Mouse (Mus musculus) embryonic facial prominence, embryonic 14.5 days (tissue): ENCODE data around the gene Mamdc2. TPM values are rescaled to one million over a fixed set of nuclear protein-coding genes. Genes with fewer than 3 reads are reported as not detected.

Experiments used
- ATAC-seq: fragments of 200-750 bp; cut with Nextera tagmentation; 2 replicates; pipeline ENCODE4 v1.8.0; 2017; ENCODE audit warnings: low read depth, moderate number of reproducible peaks, moderate TSS enrichment
- DNase-seq: peaks from one replicate; pipeline ENCODE4 v3.0.0-alpha.2; 2015; ENCODE audit warnings: low spot score
- H3K27ac ChIP-seq: fragments of 300-500 bp; sonication (generic); replicated peaks from 2 replicates; pipeline ENCODE4 v1.5.1; 2014; ENCODE audit warnings: low read depth, mild to moderate bottlenecking, low read length, moderate library complexity
- H3K27me3 ChIP-seq: fragments of 300-500 bp; sonication (generic); replicated peaks from 2 replicates; pipeline ENCODE4 v1.6.1; 2014; ENCODE audit warnings: low read length; ENCODE audit not compliant: control insufficient read depth, insufficient read depth
- H3K36me3 ChIP-seq: fragments of 300-500 bp; sonication (generic); 2 replicates; pipeline ENCODE4 v1.6.1; 2014; ENCODE audit warnings: low read length, mixed read lengths; ENCODE audit not compliant: control insufficient read depth, insufficient read depth
- H3K4me1 ChIP-seq: fragments of 300-500 bp; sonication (generic); 2 replicates; pipeline ENCODE4 v1.6.1; 2014; ENCODE audit warnings: antibody characterized with exemption, low read length; ENCODE audit not compliant: control insufficient read depth, insufficient read depth
- H3K4me2 ChIP-seq: fragments of 300-500 bp; sonication (generic); 2 replicates; pipeline ENCODE4 v1.6.1; 2014; ENCODE audit warnings: low read depth, mild to moderate bottlenecking, low read length, moderate library complexity, mixed read lengths
- H3K4me3 ChIP-seq: fragments of 300-500 bp; sonication (generic); 2 replicates; pipeline ENCODE4 v1.5.1; 2014; ENCODE audit warnings: low read depth, mild to moderate bottlenecking, low read length
- H3K9ac ChIP-seq: fragments of 300-500 bp; sonication (generic); 2 replicates; pipeline ENCODE4 v1.6.1; 2014; ENCODE audit warnings: low read depth, mild to moderate bottlenecking, low read length, moderate library complexity, mixed read lengths
- H3K9me3 ChIP-seq: fragments of 300-500 bp; sonication (generic); 2 replicates; pipeline ENCODE4 v1.6.1; 2016; ENCODE audit warnings: low read length; ENCODE audit not compliant: control insufficient read depth
- WGBS: fragments of 180-500 bp; shearing (Covaris S2); extraction: QIAGEN DNeasy Blood & Tissue Kit; methylation state at CpG from one replicate; pipeline ENCODE4 v1.1.7; 2014; 5-methylcytosine and 5-hydroxymethylcytosine counted together
- polyA plus RNA-seq: library from polyadenylated mRNA; unstranded; fragments of >200 nt; fragmentation: Nextera tagmentation; extraction: Ambion mirVana; gene quantifications from 2 replicates; pipeline ENCODE4 v1.2.1, GENCODE M21; 2014

The Mamdc2 gene
- polyA plus RNA-seq, 1 experiment from 2014 or later = 7.5 TPM

GRCm38 (mm10) chr19:23306671-23307070 lies 141.6 kb downstream of the Mamdc2 start:
- DNase-seq = no peak
- 84% methylated on average over 7 of the region's 7 CpGs for WGBS
- no peaks in the 10 kb centered on the region for H3K27me3 ChIP-seq
- no peak overlapping the region for H3K4me2 ChIP-seq
- H3K9ac ChIP-seq = no peak overlapping the region
- H3K4me1 ChIP-seq = no peaks in the 10 kb centered on the region
- H3K9me3 ChIP-seq = no peaks in the 10 kb centered on the region
- H3K36me3 ChIP-seq = no peaks in the 10 kb centered on the region
- no peak for ATAC-seq
- no peak overlapping the region for H3K27ac ChIP-seq
- H3K4me3 ChIP-seq = no peak overlapping the region

DNA sequence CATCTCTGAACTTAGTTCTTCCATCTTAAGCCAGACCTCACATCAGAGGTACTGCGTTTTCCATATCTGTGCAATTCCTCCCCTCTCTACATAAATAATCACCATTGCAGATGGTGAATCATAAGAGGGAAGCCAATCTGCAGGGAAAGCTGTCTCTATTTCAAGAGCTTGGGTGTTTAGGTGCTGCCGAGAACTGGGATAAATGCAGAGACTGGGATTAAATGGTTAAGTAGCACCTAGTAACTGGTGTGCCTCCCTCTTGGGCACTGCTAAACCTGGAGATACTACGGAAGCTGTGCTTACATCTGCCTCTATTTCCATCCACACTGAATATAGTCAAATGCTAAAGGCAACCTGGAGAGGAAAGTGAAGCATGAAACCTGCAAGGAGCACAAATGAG lies 148.3 kb downstream of the Mamdc2 start:
- H3K9me3 ChIP-seq = no peaks in the 10 kb centered on the region
- H3K27ac ChIP-seq = no peak overlapping the region
- no peaks in the 10 kb centered on the region for H3K27me3 ChIP-seq
- no peak overlapping the region for H3K4me3 ChIP-seq
- H3K36me3 ChIP-seq = no peaks in the 10 kb centered on the region
- H3K9ac ChIP-seq = no peak overlapping the region
- ATAC-seq = no peak
- 84% methylated on average over 3 of the region's 3 CpGs for WGBS
- H3K4me1 ChIP-seq = no peaks in the 10 kb centered on the region
- no peak for DNase-seq
- no peak overlapping the region for H3K4me2 ChIP-seq

DNA sequence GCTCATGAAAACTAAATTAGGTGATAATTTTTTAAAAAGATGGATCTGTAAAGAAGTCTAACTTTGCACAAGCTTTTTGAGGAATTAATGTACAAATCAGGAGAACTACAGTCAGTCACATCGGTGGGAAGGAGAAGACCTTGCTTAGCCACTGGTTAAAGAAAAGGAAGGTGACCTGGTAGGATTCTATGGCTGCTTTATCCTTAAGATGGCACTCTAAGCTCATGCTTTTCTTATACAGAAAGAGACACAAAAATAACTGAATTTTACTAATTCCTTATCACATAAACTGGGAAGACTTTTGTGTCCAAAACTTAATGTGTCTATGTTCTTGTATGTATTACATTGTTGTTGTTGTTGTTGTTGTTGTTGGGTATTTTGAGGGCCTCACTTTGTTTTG lies 149.3 kb downstream of the Mamdc2 start:
- no peaks in the 10 kb centered on the region for H3K4me1 ChIP-seq
- H3K27me3 ChIP-seq = no peaks in the 10 kb centered on the region
- H3K4me3 ChIP-seq = no peak overlapping the region
- WGBS = 80% methylated on average over 1 of the region's 1 CpGs
- H3K4me2 ChIP-seq = no peak overlapping the region
- no peaks in the 10 kb centered on the region for H3K36me3 ChIP-seq
- no peak overlapping the region for H3K27ac ChIP-seq
- no peak for ATAC-seq
- no peaks in the 10 kb centered on the region for H3K9me3 ChIP-seq
- no peak for DNase-seq
- no peak overlapping the region for H3K9ac ChIP-seq

DNA sequence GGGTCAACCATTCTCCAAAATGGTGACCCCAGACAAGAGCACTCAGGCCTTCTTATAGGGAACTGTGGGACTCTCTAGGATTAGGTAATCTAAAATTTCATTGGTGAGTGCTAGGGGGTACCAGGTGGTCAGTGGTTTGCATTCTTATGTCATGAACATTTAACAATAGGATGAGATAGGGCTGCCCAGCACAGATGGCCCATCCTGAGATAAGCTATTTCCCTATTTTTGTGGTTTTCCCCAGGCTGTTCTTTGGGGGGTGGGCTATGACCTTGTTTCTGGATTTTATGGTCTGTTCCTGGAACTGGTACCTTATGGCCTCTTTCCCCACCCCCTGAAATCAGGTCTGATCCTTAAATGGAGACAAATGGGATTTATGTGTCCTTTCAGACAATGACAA lies 151.1 kb downstream of the Mamdc2 start:
- no peak overlapping the region for H3K9ac ChIP-seq
- ATAC-seq (no peak), DNase-seq (no peak)
- H3K4me1 ChIP-seq = no peaks in the 10 kb centered on the region
- H3K4me3 ChIP-seq = no peak overlapping the region
- no peak overlapping the region for H3K27ac ChIP-seq
- H3K4me2 ChIP-seq = no peak overlapping the region
- no peaks in the 10 kb centered on the region for H3K36me3 ChIP-seq
- H3K27me3 ChIP-seq = no peaks in the 10 kb centered on the region
- H3K9me3 ChIP-seq = no peaks in the 10 kb centered on the region

- Histone ChIP-seq H3K4me3 (no peak overlapping the region), H3K9me3 (peaks cover 10% of the 10 kb centered on the region; the same call in 1 of the 2 replicates), H3K4me1 (no peaks in the 10 kb centered on the region), H3K27me3 (no peaks in the 10 kb centered on the region), H3K4me2 (no peak overlapping the region), H3K36me3 (no peaks in the 10 kb centered on the region), H3K27ac (no peak overlapping the region), H3K9ac (no peak overlapping the region)
- no peak for DNase-seq
- WGBS = 77% methylated on average over 1 of the region's 1 CpGs
- ATAC-seq = no peak
Measured at GRCm38 (mm10) chr19:23289251-23289650, 159.0 kb downstream of the Mamdc2 start.

DNA sequence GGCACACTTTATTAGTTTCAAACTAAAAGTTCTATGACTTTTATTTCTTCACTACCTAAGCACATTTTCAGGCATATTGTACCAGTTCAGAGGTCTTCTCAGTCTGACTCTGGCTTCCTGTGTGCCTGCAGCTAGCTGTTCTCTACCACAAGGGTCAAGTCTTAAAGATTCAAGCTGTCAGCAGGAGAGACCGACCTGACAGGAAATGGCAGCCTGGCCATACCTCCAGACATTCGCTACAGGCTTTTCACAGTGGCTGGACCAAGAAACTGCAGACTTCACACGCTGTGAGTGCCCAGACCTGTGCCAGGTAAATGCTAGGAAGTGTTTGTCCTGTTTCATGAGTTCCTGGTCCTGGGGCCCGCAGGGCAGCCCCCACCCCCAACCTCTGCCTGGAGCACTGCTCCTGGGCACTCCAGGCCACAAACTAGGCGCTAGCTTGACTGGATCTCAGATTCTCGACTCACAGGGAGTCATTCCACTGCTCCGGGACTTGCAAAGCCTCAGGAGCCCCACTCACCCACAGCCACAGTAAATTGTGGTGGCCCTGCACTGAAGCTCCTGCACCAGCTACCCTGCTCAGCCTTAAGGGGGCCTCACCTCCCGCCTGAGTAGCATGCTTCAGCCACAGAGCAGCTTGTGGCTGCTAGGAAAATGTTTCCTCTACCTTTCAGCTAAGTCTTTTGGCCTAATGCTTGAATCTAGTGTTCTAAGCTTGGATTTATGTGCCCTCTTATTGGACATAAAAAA lies 166.2 kb downstream of the Mamdc2 start:
- DNase-seq = no peak
- Histone ChIP-seq H3K4me2 (no peak overlapping the region), H3K9ac (no peak overlapping the region), H3K27me3 (no peaks in the 10 kb centered on the region), H3K36me3 (no peaks in the 10 kb centered on the region), H3K9me3 (no peaks in the 10 kb centered on the region), H3K27ac (no peak overlapping the region), H3K4me1 (no peaks in the 10 kb centered on the region), H3K4me3 (no peak overlapping the region)
- WGBS = 31% methylated on average over 8 of the region's 8 CpGs
- ATAC-seq = no peak

DNA sequence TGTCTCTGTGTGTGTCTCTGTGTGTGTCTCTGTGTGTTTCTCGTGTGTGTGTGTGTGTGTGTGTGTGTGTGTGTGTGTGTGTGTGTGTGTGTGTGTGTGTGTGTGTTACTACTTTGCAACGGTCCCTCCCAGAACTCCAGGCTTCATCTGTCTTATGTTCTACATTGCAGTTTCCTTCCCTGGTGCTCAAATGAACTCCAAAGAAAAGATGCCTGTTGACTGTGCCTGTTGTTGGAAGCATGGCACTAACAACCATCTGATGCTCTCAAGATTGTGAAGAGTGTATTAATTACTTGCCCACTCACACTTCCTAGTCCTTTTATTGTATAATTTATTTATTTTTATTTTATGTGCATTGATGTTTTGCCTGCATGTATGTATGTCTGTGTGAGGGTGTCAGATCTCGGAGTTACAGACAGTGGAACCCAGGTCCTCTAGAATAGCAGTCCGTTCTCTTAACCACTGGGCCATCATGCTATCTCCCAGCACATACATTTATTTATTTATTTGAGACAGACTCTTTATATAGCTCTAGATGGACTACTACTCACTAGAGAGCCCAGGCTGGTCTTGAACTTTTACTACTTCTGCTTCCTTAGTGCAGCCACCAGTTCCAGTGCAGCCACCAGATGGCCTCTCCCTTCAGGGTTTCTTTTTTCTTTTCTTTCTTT lies 174.1 kb downstream of the Mamdc2 start:
- H3K27ac ChIP-seq = no peak overlapping the region; the same call in 1 of the 2 replicates

GRCm38 (mm10) chr19:23273355-23274053 lies 174.7 kb downstream of the Mamdc2 start, which contains the start of gene Smc5:
Gene Smc5 (minus strand): TSS chr19:23273897.
- WGBS = under 1% methylated on average over 58 of the region's 69 CpGs
- H3K27me3 ChIP-seq = no peaks in the 10 kb centered on the region
- H3K4me3 ChIP-seq = peak within 1 kb of the TSS; percentile 89
- H3K4me2 ChIP-seq = peak within 1 kb of the TSS; percentile 70
- peak within 1 kb of the TSS; percentile 94 for H3K9ac ChIP-seq
- peaks cover 5% of the 10 kb centered on the region for H3K36me3 ChIP-seq
- DNase-seq (peak; percentile 89), ATAC-seq (peak; percentile 96)
- no peaks in the 10 kb centered on the region for H3K9me3 ChIP-seq
- H3K27ac ChIP-seq = peak within 1 kb of the TSS; percentile 77
- peaks cover 9% of the 10 kb centered on the region for H3K4me1 ChIP-seq

More for the DNA sequence above, 174.1 kb downstream of the Mamdc2 start:
- Histone ChIP-seq H3K4me3 (peak overlapping the region; percentile 89), H3K36me3 (0 out of 2 replicates have a peak, but pooled peaks cover 3% of the 10 kb centered on the region), H3K27me3 (no peaks in the 10 kb centered on the region), H3K9ac (peak overlapping the region; percentile 94), H3K4me1 (peaks cover 9% of the 10 kb centered on the region), H3K9me3 (no peaks in the 10 kb centered on the region), H3K4me2 (peak overlapping the region; percentile 70)
- WGBS = 69% methylated on average over 3 of the region's 4 CpGs
- DNase-seq (no peak), ATAC-seq (peak; percentile 39)
